Mouse (Mus musculus) megakaryocyte, embryonic 14.5 days (primary cell): ENCODE data around the gene Ncoa3.

Source experiments
- FLI1 ChIP-seq: IDR thresholded peaks from 2 replicates; pipeline ENCODE4 v1.6.1; 2012; ENCODE audit warnings: low read length, inconsistent platforms, mixed read lengths
- GATA1 ChIP-seq: IDR thresholded peaks from 3 replicates; pipeline ENCODE4 v1.6.1; 2012; ENCODE audit warnings: mixed read lengths, low read length, inconsistent platforms, borderline replicate concordance

- TF ChIP-seq GATA1 (no peak), FLI1 (no peak)
Measured at GRCm38 (mm10) chr2:165946046-165946564, 46.3 kb upstream of the Ncoa3 start.
